Mouse (Mus musculus): ENCODE results near the gene Proca1.
"Not testable (repeated sequence)": the region's sequence is repeated elsewhere in the genome, so short reads cannot be mapped to it uniquely, and the experiment has no call there.

Proca1 gene

DNA sequence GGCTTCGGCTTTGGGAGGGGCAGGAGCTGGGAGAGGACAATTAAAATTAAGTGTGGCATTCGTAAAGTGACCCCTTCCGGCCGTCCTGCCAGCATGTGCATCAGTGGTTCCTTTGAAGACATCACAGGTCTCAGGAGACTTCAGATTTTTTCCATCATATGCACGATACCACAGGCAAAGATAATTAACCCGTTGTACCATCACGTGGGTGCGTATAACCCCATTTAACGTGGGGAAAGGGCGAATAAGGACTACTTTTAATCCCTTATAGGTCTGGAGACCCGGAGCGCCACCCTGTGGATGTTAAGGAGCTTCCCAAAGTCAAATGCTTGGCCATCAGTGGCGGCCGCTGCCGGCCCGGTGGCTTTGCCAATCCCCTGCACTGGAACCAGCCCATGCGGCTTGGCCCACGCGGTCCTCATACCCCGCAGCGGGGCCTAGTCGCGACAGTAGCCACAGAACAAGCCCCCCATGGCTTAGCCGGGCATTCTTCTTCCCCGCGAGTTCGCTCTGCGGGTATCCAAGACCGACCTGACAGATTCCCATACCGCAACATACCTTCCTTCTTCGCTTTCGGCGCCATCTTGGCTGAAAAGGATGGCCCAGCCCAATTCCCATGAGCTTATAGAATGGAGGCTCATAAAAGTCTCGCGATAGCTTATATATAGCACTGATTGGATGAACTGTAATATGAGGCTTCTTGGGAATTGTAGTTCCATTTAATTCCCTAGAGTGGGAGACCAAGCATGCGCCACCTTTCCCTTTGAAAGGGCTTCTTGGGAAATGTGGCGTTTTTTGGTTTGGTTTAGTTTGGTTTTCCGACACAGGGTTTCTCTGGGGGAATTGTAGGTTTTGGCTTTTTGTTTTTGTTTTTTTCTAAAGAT lies 10.0 kb upstream of the Proca1 start, which contains the start of gene Rpl23a:
TSS of gene Rpl23a (minus strand) at position 624 of the 884 bp plus-strand sequence.
- peak; percentile 78 to 87 for DNase-seq

DNA sequence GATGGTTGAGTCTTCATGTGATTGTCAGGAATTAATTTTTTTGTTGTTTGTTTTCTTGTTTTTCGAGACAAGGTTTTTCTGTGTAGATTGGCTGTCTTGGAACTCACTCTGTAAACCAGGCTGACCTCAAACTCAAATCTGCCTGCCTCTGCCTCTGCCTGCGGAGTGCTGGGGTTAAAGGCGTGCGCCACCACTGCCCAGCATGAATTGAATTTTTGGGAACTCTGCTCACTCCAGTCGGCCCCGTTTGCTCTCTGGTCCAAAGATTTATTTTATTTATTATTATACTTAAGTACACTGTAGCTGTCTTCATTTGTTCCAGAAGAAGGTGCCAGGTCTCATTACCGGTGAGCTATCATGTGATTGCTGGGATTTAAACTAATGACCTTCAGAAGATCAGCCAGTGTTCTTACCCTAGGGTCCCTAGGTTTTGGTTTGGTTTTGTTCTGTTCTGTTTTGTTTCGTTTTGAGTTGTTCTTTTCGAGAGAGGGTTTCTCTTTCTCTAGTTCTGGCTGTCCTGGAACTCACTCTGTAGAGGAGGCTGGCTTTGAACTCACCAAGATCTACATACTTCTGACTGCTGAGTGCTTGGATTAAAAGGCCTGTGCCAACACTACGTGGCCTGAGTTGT lies 9.2 kb upstream of the Proca1 start:
- DNase-seq, result peak in 1 of 2 experiments; percentile 44

DNA sequence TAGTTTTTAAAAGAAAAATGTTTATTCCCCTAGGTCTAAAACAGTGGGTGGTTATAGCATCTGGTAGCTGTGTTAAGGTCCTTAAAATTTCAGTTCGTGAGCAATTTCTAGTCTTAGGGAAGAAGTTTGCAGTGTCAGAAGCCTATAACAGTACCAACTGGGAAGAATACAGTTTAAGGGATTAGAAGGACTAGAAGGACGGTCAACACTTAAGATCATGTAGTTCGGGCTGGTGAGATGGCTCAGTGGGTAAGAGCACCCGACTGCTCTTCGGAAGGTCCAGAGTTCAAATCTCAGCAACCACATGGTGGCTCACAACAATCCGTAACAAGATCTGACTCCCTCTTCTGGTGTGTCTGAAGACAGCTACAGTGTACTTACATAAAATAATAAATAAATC lies 8.5 kb upstream of the Proca1 start:
- DNase-seq, result not testable (repeated sequence)

DNA sequence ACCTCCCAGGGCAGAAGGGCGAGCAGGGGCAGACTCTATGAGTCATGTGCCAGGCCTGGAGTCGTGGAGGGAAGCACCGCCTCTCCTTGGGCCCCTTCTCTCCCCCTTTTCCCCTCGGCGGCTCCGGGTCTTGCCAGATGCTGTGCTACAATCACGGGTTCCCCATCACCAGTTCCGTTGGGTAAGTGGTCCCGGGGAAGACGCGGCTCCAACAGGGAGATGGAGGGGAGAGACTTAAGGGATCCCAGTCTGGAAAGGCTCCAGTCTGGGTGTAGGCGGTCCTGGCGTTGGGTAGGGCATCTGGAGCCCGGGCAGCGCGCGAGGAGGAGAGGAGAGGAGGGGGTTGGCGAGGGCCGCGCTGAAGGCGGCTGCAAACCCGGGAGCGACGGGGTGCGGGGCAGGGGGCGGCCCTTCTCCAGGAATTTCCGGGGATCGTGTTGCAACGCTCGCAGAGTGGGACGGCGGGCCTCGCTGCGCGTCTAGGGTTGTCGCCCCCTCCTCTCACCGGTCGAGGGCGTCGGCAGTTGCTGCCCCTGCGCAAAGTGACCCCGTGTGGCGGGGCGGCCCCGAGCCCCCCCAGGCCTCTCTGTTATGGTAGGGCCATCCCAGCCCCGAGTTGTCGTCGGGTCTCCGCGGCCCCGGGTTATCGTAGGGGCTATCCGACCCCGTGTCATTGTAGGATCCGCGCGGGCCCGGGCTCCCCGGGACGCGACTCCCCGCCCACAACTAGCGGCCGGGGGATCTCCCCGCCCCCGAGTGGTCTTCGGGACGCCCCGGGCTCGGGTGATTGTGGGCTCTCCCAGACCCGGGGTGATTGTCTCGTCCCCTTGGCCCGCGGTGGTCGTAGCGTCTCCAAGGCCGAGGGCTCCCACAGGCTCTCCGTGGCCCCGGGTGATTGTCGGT lies 4.6 kb upstream of the Proca1 start, which contains the start of gene Rab34:
TSS of gene Rab34 (plus strand) at position 100 of the 903 bp plus-strand sequence.
- peak; percentile 76 to 92 for DNase-seq

DNA sequence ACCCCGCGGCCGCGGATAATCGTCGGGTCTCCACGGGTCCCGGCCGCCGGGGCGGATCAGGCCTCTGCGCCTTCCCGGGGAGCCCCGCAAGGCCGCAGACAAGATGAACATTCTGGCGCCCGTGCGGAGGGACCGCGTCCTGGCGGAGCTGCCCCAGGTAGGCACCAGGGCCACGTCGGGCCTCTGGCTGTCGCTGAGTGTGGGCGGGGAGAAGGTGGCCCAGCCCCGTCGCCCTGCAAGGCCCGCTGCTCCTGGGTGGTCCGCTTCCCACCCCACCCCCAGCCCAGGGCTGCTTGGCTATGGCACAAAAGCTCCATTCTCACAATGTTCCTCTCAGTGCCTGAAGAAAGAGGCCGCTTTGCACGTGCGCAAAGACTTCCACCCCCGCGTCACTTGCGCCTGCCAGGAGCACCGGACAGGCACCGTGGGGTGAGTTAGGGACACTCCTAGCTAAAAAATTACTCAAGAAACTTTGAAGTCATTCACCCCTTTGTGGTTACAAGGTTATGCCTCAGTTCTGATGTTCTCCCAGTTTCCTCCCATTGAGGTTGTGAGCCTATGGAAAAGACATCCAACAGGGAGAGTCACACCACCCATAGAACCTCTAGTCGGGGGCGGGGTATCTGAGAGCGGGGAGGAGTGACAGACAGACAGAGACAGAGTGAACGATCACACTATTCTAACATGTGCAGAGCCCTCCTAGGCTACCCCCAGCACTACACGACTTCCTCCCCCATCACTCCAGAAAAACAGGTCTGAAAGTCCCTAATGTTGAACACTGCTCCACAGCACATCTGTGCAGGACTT lies 3.8 kb upstream of the Proca1 start:
- peak; percentile 72 to 91 for DNase-seq

DNA sequence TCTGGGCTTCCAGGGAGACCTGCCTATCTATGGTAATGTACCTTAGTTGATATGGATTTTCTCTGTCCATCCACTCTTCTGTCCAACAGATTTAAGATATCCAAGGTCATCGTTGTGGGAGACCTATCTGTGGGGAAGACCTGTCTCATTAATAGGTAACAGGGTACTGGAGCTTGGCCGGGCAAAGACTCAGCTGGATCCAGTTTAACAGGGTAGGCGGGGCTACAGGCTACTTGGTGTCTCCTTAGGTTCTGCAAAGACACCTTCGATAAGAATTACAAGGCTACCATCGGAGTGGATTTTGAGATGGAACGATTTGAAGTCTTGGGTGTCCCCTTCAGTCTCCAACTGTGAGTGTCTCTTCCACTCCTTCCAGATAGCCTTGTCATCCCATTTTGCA lies 3.2 kb upstream of the Proca1 start:
- DNase-seq, result peak; percentile 85 to 89

DNA sequence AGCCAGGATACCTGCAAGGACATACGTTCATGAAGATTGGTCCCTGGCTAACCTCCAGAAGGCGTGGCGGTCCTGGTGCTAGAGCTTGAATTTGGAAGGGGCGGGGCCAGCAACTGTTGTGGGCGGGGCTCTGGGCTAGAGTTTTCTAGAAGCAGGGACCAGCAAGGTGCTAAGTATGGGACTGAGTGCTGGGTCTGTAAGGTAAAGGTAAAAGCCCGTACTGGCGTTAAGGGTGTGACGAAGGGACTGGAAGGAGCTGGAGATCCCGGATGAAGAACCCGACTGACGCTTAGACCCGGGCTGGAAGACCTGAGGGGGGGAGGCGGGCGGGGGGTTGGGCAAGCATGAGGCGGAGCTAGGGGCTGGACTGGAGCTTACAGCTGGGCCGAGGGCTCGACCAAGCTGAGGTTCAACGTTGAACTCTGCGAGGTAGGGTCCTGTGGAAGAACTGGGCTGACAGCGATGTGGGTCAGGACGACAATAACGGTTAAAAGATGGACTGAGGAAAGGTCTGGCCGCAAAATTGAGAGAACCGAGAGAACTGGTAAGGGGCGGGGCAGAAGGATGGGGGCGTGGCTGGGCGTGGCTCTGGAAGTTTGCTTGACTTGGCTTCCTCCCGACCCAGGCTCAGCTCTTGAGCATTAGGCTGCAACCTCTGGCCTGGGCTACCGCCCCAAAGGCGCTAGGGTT lies 1.4 kb downstream of the Proca1 start:
- DNase-seq, result peak; percentile 87 to 88

DNA sequence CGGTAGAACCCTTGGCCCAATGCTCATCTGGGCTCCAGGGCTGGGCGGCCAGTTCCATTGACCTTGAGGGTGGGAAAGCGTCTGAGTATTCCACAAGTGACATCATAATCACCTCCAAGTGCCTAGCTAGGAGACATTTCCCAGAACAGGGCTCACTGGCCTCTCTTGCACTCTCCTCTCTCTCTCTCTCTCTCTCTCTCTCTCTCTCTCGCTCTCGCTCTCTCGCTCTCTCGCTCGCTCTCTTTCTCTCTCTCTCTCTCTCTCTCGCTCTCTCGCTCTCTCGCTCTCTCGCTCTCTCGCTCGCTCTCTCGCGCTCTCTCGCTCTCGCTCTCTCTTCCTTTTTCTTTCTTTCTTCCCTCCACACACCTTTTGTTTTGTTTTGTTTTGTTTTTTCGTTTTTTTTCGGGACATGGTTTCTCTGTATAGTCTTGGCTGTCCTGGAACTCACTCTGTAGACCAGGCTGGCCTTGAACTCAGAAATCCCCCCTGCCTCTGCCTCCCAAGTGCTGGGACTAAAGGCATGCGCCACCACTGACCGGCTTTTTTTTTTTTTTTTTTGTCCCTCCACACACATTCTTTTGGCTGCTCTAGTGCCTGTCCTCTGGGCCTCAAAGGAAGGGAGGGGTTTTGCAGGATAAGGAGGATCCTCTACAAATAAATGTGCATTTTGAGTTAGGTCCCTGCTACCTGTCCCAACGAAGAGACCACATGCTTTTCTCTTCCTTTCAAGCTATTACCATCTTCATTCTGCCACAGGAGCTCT lies 2.1 kb downstream of the Proca1 start:
- DNase-seq, result no peak

DNA sequence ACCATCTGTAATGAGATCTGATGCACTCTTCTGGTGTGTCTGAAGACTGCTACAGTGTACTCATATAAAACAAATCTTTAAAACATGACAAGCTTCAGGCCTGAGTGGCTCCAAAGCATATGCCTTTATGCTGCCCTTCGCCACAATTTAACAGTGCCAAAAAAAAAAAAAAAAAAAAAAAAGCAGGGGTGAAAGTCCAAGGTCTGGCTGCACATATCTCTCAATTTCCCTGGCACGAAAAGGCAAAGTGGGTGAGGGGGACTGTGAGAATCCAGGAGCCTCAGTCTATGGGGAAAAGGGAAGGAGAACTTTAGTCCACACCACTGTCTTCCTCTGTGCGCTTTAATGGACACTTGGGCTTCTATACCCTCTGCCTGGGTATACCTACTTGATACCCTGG lies 9.2 kb downstream of the Proca1 start:
- DNase-seq, result no peak

DNA sequence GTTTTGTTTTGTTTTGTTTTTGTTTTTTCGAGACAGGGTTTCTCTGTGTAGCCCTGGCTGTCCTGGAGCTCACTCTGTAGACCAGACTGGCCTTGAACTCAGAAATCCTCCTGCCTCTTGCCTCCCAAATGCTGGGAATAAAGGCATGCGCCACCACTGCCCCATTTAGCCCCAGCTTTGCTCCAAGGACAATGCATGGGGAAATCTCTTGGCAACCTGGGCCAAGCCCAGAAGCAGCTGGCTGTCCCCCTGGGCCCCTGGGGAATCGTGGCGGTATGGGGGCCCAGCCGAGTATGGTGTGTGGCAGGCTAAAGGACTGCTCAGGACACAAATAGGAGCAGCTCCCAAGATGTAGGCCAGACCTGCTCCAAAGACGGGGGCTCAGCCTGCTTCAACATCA lies 11.1 kb downstream of the Proca1 start:
- no peak for DNase-seq

DNA sequence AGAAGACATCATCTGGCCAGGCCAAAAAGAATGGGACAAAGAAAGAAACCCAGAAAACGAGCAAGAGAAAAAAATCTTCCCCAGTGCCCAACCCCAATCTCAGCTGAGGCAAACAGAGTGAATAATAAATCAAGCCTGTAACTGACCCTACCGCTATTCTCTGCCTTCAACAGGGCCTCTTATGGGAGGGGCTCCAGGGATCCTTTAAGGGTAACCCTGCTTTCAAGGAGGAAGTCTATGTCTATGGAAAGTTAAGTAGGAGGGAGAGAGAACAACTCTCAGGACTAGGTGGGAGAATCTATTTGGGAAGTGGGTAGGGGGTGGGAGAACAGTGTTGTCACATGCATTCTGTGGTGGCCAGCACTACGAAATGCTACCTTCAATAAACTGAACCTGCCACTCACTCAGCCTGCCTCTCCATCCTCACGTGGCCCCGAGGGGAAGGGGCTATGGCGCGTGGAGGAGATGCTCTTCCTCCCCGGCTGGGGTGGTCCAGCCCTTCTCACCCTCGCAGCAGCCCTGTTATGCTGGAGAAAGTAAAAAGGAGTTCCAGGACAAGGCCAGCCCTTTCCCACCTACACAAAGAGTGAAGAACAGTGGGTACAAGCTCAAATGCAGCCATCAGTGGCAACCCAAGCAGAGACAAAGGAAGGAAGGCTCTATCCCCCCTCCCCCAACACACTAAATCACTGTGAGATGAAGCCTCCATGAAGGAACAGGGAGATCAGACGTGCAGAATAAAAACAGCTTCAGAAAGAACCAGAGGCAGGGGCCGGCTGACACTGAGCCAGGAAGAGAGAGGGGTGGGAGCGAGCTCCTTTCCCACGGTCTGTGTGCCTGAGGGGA lies 12.4 kb downstream of the Proca1 start:
- DNase-seq, result no peak

DNA sequence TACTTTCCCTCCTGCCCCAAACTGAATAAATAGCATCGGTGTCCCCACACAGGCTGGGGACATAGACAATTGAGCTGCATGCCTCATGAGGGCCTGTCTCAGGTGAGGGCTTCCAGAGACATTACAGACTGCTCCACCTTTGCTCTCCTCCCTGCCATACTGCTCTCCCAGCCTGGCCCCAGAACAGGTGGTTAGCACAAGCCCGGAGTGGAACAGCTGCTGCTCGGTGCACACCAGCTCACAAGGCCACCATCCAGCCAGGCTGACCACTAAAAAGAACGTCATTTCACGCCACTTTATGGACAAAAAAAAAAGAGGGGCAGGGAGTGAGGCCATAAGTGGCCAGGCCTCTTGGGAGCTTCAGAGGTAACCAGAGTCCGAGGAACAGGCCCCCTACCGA lies 14.0 kb downstream of the Proca1 start:
- no peak for DNase-seq

DNA sequence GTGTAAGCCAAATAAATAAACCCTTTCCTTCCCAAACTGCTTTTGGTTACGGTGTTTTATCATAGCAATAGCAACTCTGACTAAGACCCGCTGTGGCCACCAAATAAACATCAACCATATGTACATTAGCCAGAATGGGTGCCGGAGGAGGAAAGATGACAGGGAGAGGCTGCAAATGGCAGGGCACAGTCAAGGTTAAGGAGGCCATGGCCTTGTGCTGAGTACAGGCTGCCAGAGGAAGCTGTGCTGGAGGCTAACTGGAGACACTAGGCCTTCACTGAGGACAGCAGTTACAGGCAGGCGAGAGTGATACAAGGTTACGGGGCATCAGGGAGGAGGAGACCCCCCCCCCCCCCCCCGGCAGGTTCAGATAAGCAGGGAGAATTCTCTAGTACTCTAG lies 16.7 kb downstream of the Proca1 start:
- no peak for DNase-seq

DNA sequence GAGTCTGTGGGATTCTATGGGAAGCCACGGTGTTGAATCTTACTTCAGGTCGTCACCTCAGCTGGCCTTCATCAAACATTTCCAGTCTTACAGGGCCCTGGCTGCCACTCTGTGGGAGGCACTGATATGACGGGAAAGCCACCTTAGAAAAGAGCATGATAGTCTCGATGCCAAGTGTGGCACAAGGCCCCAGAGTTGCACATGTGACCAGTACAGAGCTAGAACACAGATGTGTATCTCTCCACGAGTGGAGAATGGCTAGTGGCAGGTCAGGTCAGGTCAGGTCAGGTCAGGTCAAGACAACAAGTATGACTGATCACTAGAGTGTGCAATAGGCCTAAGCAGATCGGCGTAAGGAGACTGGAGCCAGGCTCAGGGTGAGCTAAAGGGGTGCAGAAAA lies 17.4 kb downstream of the Proca1 start:
- DNase-seq, result no peak

DNA sequence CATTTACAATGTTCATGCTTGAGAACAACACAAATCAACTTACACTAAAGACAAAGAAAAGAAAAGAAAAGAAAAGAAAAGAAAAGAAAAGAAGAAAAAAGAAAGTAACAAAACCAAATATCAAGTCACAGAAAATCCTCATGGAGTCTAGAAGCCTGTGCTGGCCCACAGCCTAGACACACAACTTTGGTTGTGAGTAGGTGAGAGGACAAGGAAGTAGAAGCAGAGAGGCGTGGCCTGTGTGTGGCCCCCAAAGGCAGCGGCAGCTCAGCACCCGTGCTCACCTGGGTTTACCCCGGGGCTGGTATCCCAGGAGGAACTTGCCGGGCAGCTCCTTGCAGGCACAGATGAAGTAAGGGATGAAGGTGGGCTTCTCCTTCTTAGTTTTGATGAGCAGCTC lies 18.3 kb downstream of the Proca1 start:
- DNase-seq, result no peak

DNA sequence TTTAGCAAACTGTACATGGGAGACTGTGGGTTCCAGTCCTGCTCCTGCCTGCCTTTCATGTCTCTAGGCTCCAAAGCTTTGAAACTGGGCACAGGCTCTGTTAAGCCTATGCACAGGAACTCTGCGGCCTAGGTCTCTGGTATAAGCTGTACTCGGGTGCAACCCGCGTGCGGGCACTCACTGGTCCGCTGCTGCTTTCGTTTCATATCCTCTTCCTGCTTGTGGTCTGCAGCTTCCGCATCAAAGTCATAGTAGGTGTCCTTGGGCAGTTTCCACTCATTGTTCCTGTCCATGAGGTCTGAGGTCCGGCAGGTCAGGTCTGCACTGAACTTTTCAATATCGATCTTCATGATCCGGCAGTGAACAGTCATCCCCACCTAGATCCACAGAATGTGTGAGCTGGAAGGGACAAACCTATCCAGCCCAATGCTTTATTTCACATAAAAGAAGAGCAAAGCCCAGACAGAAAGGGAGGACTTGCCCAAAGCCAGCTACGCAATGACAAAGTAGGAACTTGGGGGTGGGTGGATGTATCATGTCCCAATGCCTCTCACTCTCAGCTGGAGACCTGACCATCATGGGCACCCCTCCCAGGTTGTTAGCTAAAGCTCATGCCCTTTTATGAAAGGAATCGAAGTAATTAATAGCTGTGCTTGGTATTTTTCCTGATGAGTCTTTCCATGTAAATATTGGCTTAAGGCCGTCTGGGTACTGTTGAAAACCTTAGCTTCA lies 20.1 kb downstream of the Proca1 start:
- DNase-seq, result no peak

DNA sequence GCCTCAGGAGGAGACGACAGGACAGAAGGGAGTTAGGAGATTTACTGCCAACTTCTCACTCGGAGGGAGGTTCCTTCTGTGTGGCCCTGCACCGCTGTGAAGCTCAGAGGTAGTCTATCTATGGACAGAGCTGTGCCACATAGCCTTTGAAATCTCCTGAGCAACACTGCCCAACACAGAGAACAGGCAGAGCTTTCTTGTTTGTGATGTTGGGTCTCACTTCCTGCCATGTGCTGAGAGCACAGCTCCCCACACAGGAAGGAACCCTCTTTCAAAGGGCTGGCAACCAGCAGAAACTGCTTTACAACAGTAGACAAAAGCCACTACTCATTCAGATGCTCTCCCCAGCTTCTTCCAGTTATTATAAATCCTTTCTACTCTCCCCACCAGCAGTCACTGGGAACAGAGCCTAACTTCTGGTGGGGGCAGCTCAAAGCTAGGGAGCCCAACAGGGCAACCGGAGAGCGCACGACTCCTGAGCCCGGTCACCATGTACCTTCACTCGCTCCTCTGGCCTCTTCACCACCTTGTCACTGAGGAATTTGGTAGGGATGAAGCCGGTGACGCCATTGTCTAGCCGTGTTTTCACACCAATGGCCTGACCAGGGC lies 22.6 kb downstream of the Proca1 start:
- DNase-seq, result no peak

DNA sequence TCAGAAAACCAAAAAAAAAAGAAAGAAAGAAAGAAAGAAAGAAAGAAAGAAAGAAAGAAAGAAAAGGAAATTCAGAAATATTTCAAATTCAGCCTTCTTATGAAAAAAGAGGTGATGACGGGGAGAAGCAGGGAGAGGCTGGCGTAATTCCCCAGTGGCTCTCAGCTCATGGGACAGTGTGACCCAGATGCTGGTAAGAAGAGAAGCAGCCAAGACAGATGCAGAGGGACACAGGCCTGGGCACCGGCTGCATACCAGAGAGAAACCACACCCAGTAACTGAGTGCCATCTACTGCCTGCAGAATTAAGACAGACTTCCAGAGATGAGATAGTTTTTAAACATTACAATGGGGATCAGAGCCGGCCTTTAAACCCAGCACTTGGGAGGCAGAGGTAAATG lies 30.4 kb downstream of the Proca1 start:
- no peak for DNase-seq

DNA sequence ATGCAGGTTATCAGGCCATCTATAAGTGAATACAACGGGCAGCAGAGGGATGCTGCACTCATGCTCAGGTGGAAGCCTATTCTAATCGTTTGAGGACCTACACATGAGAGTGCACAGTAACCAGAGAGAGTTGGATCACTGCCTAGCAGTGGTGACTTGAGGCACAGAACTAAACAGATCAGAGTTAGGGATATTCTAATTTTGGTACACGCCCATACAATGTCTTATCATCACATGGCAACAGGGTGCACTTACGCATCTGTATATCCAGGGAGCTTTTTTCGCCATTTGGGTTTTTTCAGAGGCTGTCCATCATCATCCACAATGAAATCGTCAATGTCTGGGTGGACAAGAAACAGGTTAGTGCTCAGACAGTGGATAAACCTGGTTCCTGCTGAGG lies 38.3 kb downstream of the Proca1 start:
- DNase-seq, result no peak

Measured in kidney, postnatal 25 days (tissue).